Mouse (Mus musculus): ENCODE data around the gene Plaur. TPM values are rescaled to one million over a fixed set of nuclear protein-coding genes. Genes with fewer than 3 reads are reported as not detected.

Gene Plaur
- 484 to 612 TPM (median 535 TPM) in 4 replicates for total RNA-seq (2023)

GRCm38 (mm10) chr7:24462388-24463319, at the start of gene Plaur:
Gene Plaur, plus strand, starts transcription at chr7:24462484.

GRCm38 (mm10) chr7:24451855-24452311, 10.4 kb upstream of the Plaur start, which contains the start of gene Irgc1:
Gene Irgc1, minus strand, starts transcription at chr7:24452297.

GRCm38 (mm10) chr7:24481474-24482207, 19.4 kb downstream of the Plaur start, which contains the start of gene Cadm4:
Gene Cadm4, plus strand, starts transcription at chr7:24482023.

GRCm38 (mm10) chr7:24506838-24507725, 44.8 kb downstream of the Plaur start, which contains the start of gene Zfp428:
Gene Zfp428, plus strand, starts transcription at chr7:24507006.

GRCm38 (mm10) chr7:24512355-24512754, 50.1 kb downstream of the Plaur start, which contains the start of gene AC161166.1:
Gene AC161166.1, minus strand, starts transcription at chr7:24512455.

Other genes starting within 250 kb of the Plaur start
- 1.2 to 1.5 TPM (median 1.4 TPM) in 4 replicates for gene Zfp109, start 224.9 kb upstream of the Plaur start, total RNA-seq (2023)
- not detected in 4 replicates for gene Zfp108, start 207.7 kb upstream of the Plaur start, total RNA-seq (2023)
- 0.33 TPM in 2 of 4 replicates, not detected in the others for gene Zfp93, start 192.1 kb upstream of the Plaur start, total RNA-seq (2023)
- 6.4 to 11.4 TPM (median 8.5 TPM) in 4 replicates for gene Zfp61, start 161.3 kb upstream of the Plaur start, total RNA-seq (2023)
- 7.7 to 11.5 TPM (median 8.3 TPM) in 4 replicates for gene Zfp94, start 145.8 kb upstream of the Plaur start, total RNA-seq (2023)
- gene Tescl, start 128.5 kb upstream of the Plaur start, total RNA-seq (2023), result not detected in 4 replicates
- not detected in 4 replicates for gene Lypd5, start 113.3 kb upstream of the Plaur start, total RNA-seq (2023)
- gene Kcnn4, start 92.2 kb upstream of the Plaur start, total RNA-seq (2023), result 4.0 to 6.8 TPM (median 4.8 TPM) in 4 replicates
- gene Smg9, start 62.9 kb upstream of the Plaur start, total RNA-seq (2023), result 69.5 to 87.3 TPM (median 83.7 TPM) in 4 replicates
- gene Irgc1, start 10.2 kb upstream of the Plaur start, total RNA-seq (2023), result 3.5 to 5.6 TPM (median 5.0 TPM) in 4 replicates
- gene Cadm4, start 19.5 kb downstream of the Plaur start, total RNA-seq (2023), result 1.2 to 3.1 TPM (median 1.7 TPM) in 4 replicates
- gene Zfp428, start 44.5 kb downstream of the Plaur start, total RNA-seq (2023), result 1.0 to 2.2 TPM (median 1.8 TPM) in 4 replicates
- gene AC161166.1, start 50.0 kb downstream of the Plaur start, total RNA-seq (2023), result not detected in 4 replicates
- gene Irgq, start 68.2 kb downstream of the Plaur start, total RNA-seq (2023), result 21.1 to 23.8 TPM (median 22.9 TPM) in 4 replicates
- 0.95 TPM in 1 of 4 replicates, not detected in the others for gene Pinlyp, start 83.6 kb downstream of the Plaur start, total RNA-seq (2023)
- gene Xrcc1, start 83.8 kb downstream of the Plaur start, total RNA-seq (2023), result 82.6 to 95.2 TPM (median 89.3 TPM) in 4 replicates
- gene Ethe1, start 125.1 kb downstream of the Plaur start, total RNA-seq (2023), result 8.6 to 10.6 TPM (median 10.1 TPM) in 4 replicates
- not detected in 4 replicates for gene Zfp575, start 125.2 kb downstream of the Plaur start, total RNA-seq (2023)
- gene Phldb3, start 148.3 kb downstream of the Plaur start, total RNA-seq (2023), result 25.2 to 27.4 TPM (median 25.6 TPM) in 4 replicates
- 0.36 to 0.70 TPM (median 0.58 TPM) in 3 of 4 replicates, not detected in the other for gene Lypd3, start 174.1 kb downstream of the Plaur start, total RNA-seq (2023)
- not detected in 4 replicates for gene Tex101, start 214.2 kb downstream of the Plaur start, total RNA-seq (2023)
- not detected in 4 replicates for gene BC049730, start 246.8 kb downstream of the Plaur start, total RNA-seq (2023)

Measured in B cell, adult 62 days (primary cell).